ENCODE assay signal across 29 mouse cellular contexts in genomic region chr10:91827074-91827473, GRCm38 (mm10).
DNase-seq lines count a peak whose midpoint lies in the region; ATAC-seq and TF ChIP-seq lines count a peak whose summit lies in the region.
"Had no signal": no experiment of that assay in that cellular context is flagged by ENCODE, and none has a peak within 500 bp of the region (broad histone marks: within the 10 kb centered on the region; RNA-seq: fewer than 3 reads in every experiment).

No protein-coding gene starts in this region.

- WGBS in forebrain, postnatal 0 days: 38% methylated on average over 3 of the region's 3 CpGs
- 48% methylated on average over 3 of the region's 3 CpGs for WGBS in forebrain, embryonic 15.5 days
- 58% methylated on average over 3 of the region's 3 CpGs for WGBS in midbrain, embryonic 10.5 days
- 33% methylated on average over 3 of the region's 3 CpGs for WGBS in midbrain, postnatal 0 days

- H3K4me1 ChIP-seq in forebrain, postnatal 0 days (ENCODE audit: insufficient read depth): no peaks in the 10 kb centered on the region
- no peaks in the 10 kb centered on the region for H3K4me1 ChIP-seq in forebrain, embryonic 15.5 days
- peaks cover 11% of the 10 kb centered on the region for H3K4me1 ChIP-seq in midbrain, embryonic 10.5 days
- H3K4me1 ChIP-seq in midbrain, postnatal 0 days (ENCODE audit: insufficient read depth, low read length): no peaks in the 10 kb centered on the region
- H3K4me1 ChIP-seq: embryonic facial prominence, embryonic 13.5 days; forebrain, embryonic 10.5 days; limb, embryonic 13.5 days; lung, embryonic 15.5 days; midbrain, embryonic 12.5 days; neural tube, embryonic 12.5 days had no signal

- H3K9ac ChIP-seq in forebrain, postnatal 0 days: no peak overlapping the region
- H3K9ac ChIP-seq in forebrain, embryonic 15.5 days (replicated peaks): no peak overlapping the region
- H3K9ac ChIP-seq in midbrain, postnatal 0 days (replicated peaks; ENCODE audit: low read length, poor library complexity, severe bottlenecking): no peak overlapping the region
- H3K9ac ChIP-seq: embryonic facial prominence, embryonic 13.5 days; limb, embryonic 13.5 days; lung, embryonic 15.5 days; midbrain, embryonic 12.5 days; neural tube, embryonic 12.5 days had no signal

- H3K27me3 ChIP-seq in forebrain, postnatal 0 days (ENCODE audit: insufficient read depth, low read length): no peaks in the 10 kb centered on the region
- no peaks in the 10 kb centered on the region for H3K27me3 ChIP-seq in forebrain, embryonic 15.5 days
- no peaks in the 10 kb centered on the region for H3K27me3 ChIP-seq in midbrain, embryonic 10.5 days (ENCODE audit: low read depth, poor library complexity, severe bottlenecking)
- no peaks in the 10 kb centered on the region for H3K27me3 ChIP-seq in midbrain, postnatal 0 days (ENCODE audit: insufficient read depth, low read length)
- H3K27me3 ChIP-seq: embryonic facial prominence, embryonic 13.5 days; limb, embryonic 13.5 days; lung, embryonic 15.5 days; midbrain, embryonic 12.5 days; neural tube, embryonic 12.5 days had no signal

- peak; percentile 71 for ATAC-seq in forebrain, postnatal 0 days
- ATAC-seq in forebrain, embryonic 15.5 days (replicated peaks): no peak
- ATAC-seq in midbrain, postnatal 0 days (ENCODE audit: low FRiP score): no peak
- ATAC-seq: CD4-positive, CD25-positive, alpha-beta regulatory T cell, adult 4 months; intestine, postnatal 0 days had no signal

- no peak overlapping the region for H3K4me3 ChIP-seq in forebrain, postnatal 0 days (ENCODE audit: low read depth, low read length)
- H3K4me3 ChIP-seq in forebrain, embryonic 15.5 days: no peak overlapping the region
- H3K4me3 ChIP-seq in midbrain, embryonic 10.5 days: no peak overlapping the region
- H3K4me3 ChIP-seq in midbrain, postnatal 0 days (ENCODE audit: low read depth, low read length): no peak overlapping the region
- H3K4me3 ChIP-seq: embryonic facial prominence, embryonic 13.5 days; forebrain, embryonic 10.5 days; gastrocnemius, adult 2 months; left cerebral cortex, adult 2 months; limb, embryonic 13.5 days; lung, embryonic 15.5 days; midbrain, embryonic 12.5 days; myocyte; neural tube, embryonic 12.5 days had no signal

- H3K36me3 ChIP-seq in forebrain, postnatal 0 days (ENCODE audit: insufficient read depth): no peaks in the 10 kb centered on the region
- H3K36me3 ChIP-seq in forebrain, embryonic 15.5 days: no peaks in the 10 kb centered on the region
- H3K36me3 ChIP-seq in midbrain, embryonic 10.5 days: no peaks in the 10 kb centered on the region
- H3K36me3 ChIP-seq in midbrain, postnatal 0 days (ENCODE audit: insufficient read depth, low read length): no peaks in the 10 kb centered on the region
- H3K36me3 ChIP-seq: embryonic facial prominence, embryonic 13.5 days; forebrain, embryonic 10.5 days; limb, embryonic 13.5 days; lung, embryonic 15.5 days; midbrain, embryonic 12.5 days; neural tube, embryonic 12.5 days had no signal

- no peak for TF ChIP-seq CTCF in forebrain, postnatal 0 days (IDR thresholded peaks at IDR 0.05; ENCODE audit: low read depth)
- TF ChIP-seq CTCF in midbrain, postnatal 0 days (IDR thresholded peaks at IDR 0.05): no peak

- peak; percentile 20 for DNase-seq in forebrain, postnatal 0 days
- no peak for DNase-seq in midbrain, embryonic 10.5 days (ENCODE audit: low spot score)
- no peak for DNase-seq in midbrain, postnatal 0 days (ENCODE audit: low spot score)
- DNase-seq in embryo, embryonic 10.5 days (ENCODE audit: low spot score): peak; percentile 26
- DNase-seq in ovary, postnatal 14 days (ENCODE audit: low spot score): no peak
- DNase-seq in adipocyte (ENCODE audit: low spot score): no peak
- DNase-seq: adrenal gland, postnatal 25 days; cerebellum, adult 2 months; cerebellum, postnatal 14 days; gastrocnemius, adult 2 months; gastrocnemius, postnatal 36 days; heart, adult 18-20 months; heart, postnatal 36 days; kidney, postnatal 14 days; thymus, adult 2 months; thymus, postnatal 4 days had no signal

- no peaks in the 10 kb centered on the region for H3K9me3 ChIP-seq in forebrain, postnatal 0 days (ENCODE audit: low read length)
- no peaks in the 10 kb centered on the region for H3K9me3 ChIP-seq in forebrain, embryonic 15.5 days
- no peaks in the 10 kb centered on the region for H3K9me3 ChIP-seq in midbrain, embryonic 10.5 days (replicated peaks)
- no peaks in the 10 kb centered on the region for H3K9me3 ChIP-seq in midbrain, postnatal 0 days (ENCODE audit: low read length)
- H3K9me3 ChIP-seq: embryonic facial prominence, embryonic 13.5 days; forebrain, embryonic 10.5 days; limb, embryonic 13.5 days; lung, embryonic 15.5 days; midbrain, embryonic 12.5 days; neural tube, embryonic 12.5 days had no signal

- no peak overlapping the region for H3K4me2 ChIP-seq in forebrain, postnatal 0 days (ENCODE audit: low read depth)
- no peak overlapping the region for H3K4me2 ChIP-seq in forebrain, embryonic 15.5 days (replicated peaks)
- no peak overlapping the region for H3K4me2 ChIP-seq in midbrain, postnatal 0 days (ENCODE audit: low read depth, low read length, poor library complexity, severe bottlenecking)
- H3K4me2 ChIP-seq: embryonic facial prominence, embryonic 13.5 days; heart, embryonic 11.5 days; limb, embryonic 13.5 days; liver, embryonic 11.5 days; lung, embryonic 15.5 days; midbrain, embryonic 12.5 days; neural tube, embryonic 12.5 days had no signal

- no peak overlapping the region for H3K27ac ChIP-seq in forebrain, postnatal 0 days (ENCODE audit: low read depth, low read length)
- no peak overlapping the region for H3K27ac ChIP-seq in forebrain, embryonic 15.5 days (replicated peaks)
- 0 out of 2 replicates have a peak overlapping the region, but pooled peaks have one; percentile 13 for H3K27ac ChIP-seq in midbrain, embryonic 10.5 days (replicated peaks)
- H3K27ac ChIP-seq in midbrain, postnatal 0 days (ENCODE audit: low read depth, low read length): no peak overlapping the region
- H3K27ac ChIP-seq: embryonic facial prominence, embryonic 13.5 days; forebrain, embryonic 10.5 days; gastrocnemius, adult 2 months; left cerebral cortex, adult 2 months; limb, embryonic 13.5 days; lung, embryonic 15.5 days; midbrain, embryonic 12.5 days; neural tube, embryonic 12.5 days had no signal

Comparison
In these comparisons a context has a peak if more than half of its experiments do, and no peak if none do; other contexts are left out.
1. DNase-seq: peak in forebrain, postnatal 0 days (single experiment) and embryo, embryonic 10.5 days (single experiment); none in midbrain, embryonic 10.5 days (single experiment), midbrain, postnatal 0 days (single experiment), ovary, postnatal 14 days (single experiment) and adipocyte (single experiment).